Mouse (Mus musculus): ENCODE data around the gene Slc47a1.

DNA sequence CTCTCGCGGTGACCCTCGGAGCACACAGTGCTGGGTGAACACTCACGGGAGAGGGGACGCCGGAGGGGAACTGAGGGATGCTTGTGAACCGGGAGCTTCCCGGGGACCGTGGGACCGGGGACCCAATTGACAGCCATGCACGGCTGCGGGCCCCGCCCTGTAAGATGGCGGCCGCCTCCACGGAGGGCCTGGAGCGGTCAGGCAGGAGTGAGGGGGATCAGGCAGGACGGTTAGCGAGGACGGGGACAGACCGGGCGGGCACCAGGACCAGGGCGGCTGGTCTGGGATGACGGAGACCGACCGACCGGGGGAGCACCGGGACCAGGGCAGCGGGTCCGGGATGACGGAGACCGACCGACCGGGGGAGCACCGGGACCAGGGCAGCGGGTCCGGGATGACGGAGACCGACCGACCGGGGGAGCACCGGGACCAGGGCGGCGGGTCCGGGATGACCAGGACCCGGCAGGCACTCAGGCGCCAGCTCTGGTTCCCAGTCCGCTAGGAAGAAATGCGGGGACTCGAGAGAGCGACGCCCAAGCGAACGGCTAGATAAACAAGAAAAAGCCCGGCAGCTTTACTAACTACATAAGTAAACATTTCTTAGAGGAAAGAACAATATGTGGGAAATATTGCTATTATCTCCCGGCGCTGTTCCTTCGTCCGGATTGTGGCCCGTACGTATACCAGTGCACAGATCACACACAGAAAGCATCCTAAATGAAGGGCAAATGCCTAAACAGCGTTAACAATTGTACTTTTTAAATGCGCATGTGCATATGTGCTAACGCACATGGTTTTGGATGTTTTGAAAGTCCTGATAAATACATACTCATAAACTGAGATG lies 30.3 kb upstream of the Slc47a1 start:
- TF ChIP-seq CTCF (IDR thresholded peaks at IDR 0.05; ENCODE audit: low read depth, low read length): no peak
- no peak for TF ChIP-seq POLR2AphosphoS5 (IDR thresholded peaks at IDR 0.05; ENCODE audit: insufficient replicate concordance, low read depth, low read length)
- TF ChIP-seq GATA1 (IDR thresholded peaks at IDR 0.05; ENCODE audit: borderline replicate concordance, low read length): no peak
- no peak for TF ChIP-seq TAL1 (conservative IDR thresholded peaks at IDR 0.05; ENCODE audit: low read depth, low read length)
- TF ChIP-seq GATA2 (IDR thresholded peaks at IDR 0.05; ENCODE audit: borderline replicate concordance, low read depth, low read length): no peak
